Mouse (Mus musculus): Measurements from ENCODE around the gene Poldip3.

Gene Poldip3

DNA sequence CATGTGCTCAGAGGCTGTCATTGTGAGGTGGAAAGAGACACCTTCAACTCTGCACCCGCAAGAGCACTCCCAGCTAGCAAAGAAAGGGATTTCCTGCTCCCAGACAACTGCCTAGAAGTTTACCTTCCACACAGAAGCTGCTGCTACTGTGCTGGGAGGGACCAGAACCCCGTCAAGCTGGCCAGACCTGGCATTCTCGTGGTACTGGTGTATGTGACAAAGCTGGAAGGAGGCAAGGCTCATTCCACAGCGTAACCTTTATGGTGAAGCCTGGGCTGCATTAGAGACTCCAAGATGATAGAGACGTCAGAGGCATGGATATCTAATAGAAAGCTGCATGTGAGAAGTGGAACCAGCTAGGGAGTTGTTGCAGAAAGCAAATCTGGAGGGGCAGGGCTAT, 24.6 kb downstream of the Poldip3 start:
- no peak for DNase-seq

DNA sequence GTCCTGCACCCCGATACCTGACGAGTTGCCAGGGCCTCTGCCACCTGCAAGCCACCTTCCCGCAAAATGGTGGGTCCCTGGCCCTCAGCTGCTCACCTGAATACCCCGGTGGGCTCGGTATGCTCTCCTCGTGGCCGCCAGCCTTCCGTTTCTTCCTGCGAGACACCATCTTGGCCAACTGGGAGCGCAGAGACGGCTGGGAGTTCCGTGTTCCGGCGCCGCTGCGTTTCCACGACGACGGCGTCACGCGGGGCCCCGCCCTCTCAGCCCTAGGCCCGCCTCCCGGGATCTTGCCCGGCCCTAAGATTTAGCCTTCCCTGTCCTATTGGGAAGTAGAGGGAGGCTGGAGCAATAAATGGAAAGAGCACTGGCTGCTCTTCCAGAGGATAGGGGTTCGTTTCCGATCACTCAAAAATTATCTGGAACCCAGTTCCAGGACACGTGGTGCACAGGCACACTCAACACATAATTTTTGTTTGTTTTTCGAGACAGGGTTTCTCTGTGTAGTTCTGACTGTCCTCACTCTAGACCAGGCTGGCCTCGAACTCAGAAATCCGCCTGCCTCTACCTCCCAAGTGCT, 26.5 kb downstream of the Poldip3 start, which contains the start of gene Rrp7a:
TSS of gene Rrp7a (minus strand) at position 236 of the 580 bp plus-strand sequence.
- DNase-seq: peak; percentile 95

DNA sequence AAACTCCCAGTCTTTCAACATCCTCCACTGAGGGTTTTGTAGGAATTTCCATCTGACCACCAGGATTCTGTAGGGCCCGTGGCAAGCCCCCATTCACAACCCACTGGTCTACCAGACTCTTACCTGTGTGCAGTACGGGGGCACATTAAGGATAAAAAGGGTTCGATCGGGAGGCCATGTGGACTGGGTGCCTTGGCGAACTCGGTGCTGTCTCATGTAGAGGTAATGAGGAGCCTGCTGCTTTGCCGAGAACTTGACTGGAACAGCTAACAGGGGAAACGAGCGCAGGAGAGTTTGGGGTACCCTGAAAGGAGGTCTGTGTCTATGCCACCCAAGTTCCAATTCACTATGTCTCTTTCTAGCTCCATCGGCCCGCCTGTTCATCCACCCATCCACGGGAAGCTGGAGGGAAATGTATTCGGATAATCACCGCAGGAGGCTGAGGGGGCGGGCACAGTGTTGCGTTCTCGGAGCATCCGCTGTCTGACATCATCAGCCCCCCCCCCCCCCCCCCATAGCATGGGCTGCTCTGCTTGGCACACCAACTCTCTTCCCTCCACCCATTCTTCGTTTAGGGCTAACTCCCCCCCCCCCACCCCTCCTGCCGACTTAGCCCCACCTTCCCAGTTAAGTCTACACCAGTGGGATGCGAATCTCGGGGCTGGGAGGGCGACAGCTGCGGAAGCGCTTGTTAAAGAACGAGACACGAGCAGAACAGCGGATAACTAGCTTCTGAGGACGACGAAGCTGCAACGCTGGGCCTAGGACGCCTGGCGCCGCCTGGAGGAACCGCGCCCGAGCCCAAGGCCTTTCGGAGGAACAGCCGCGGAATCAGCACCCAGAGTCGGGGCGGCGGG, 27.2 kb downstream of the Poldip3 start:
- peak; percentile 56 to 66 for DNase-seq

- DNase-seq: peak; percentile 71 to 76
These were observed 30.8 kb downstream of the Poldip3 start for GRCm38 (mm10) chr15:83118360-83118759.

- no peak for DNase-seq
These were observed 34.1 kb downstream of the Poldip3 start for GRCm38 (mm10) chr15:83115071-83115470.

DNA sequence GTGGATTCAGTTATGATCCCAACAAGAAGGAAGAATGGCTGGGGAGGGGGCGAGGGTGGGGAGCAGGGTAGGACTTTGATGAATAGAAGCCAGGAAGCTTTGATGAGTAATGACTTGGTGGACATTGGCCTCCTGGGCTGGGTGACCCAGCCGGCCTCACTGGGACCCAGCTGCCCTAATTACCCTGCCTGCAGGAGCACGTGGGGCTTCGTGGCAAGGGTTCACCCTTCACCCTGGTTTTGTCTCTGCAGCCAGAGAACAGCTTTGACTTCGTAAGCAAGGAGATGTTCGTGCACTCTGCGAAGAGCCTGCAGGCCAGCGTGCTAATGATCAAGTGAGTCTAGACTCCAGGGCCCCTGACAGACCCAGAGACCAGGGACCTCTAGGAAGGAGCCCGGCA, 35.1 kb downstream of the Poldip3 start:
- DNase-seq: peak; percentile 28 to 71

GRCm38 (mm10) chr15:83112898-83113297, 36.3 kb downstream of the Poldip3 start:
- peak; percentile 83 to 86 for DNase-seq

GRCm38 (mm10) chr15:83111874-83112273, 37.3 kb downstream of the Poldip3 start:
- DNase-seq: no peak

GRCm38 (mm10) chr15:83111290-83111689, 37.9 kb downstream of the Poldip3 start:
- no peak for DNase-seq

- DNase-seq: no peak
These were observed 41.4 kb downstream of the Poldip3 start for GRCm38 (mm10) chr15:83107814-83108213.

DNA sequence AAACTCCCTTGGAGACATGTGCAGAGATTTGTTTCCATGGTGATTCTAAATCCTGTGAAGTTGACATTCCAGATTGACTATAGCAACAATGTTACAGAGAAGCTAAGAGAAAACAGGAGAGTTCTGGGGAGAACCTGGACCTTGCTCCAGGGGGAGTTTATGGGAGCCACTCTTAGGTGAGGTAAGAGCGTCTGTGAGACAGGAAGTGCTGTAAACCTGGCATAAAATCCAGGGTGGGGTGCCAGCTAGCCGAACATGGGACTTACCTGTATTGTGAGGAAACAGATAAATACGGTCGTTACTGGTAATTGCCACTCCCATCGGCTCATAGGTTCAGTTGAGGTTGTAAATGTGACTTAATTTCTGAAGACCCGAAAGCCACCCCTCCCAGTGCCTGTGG, 42.8 kb downstream of the Poldip3 start:
- DNase-seq: no peak

DNA sequence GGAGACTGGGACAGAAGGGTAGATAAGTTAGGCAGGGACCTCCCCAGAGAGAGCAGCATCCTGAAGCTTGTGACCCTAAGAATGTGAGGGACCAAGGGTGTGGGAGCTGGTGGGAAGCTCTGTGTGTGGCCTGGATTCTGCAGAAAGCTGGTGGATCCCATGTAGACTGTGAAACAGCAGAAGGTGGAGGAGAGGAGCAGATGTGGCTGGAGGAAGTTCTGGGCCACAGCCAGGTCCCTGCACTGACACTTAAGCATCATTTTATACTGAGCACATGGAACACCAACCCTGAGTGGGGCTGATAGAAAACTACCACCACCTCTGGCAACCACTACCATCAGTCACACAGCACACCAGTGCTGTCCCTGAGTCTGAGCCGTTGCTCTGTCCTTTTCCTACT, 46.1 kb downstream of the Poldip3 start:
- no peak for DNase-seq

- DNase-seq: no peak
These were observed 48.9 kb downstream of the Poldip3 start for GRCm38 (mm10) chr15:83100332-83100662.

DNA sequence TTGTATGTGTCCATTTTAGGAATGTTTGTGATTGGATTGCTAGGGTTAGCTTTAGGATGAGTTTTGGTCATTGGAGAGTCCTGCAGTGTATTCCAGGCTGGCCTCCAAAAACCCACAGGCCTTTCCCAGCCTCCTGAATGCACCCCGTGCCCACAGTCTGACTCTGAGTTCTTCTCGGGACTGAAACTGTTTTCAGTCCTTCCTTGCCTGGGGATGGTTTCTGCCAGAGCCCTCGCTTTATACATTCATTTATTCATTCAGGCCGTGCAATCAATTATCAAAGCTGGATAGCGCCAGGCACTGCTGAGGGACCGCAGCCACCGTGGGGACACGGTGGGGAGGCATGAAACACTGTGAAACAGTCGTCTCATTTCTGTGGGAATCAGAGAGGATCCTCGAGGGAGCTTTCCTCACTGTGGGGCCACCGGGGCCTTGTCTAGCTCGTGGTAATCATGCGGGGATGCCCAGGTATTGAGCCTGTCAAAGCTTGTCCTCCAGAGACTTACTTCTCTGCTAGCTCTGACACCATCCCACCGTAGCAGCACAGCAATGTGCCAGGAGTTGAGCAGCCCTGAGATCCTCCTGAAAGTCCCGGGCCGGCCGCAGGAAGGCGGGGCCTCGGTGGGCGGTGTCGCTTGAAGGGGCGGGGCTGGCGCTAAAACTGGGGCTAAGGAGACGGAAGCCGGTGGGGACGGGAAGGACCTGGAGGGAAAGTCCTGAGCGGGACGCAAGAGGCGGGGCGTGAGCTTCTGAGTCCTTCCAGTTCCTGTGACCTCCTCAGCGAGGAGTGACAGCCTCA, 49.5 kb downstream of the Poldip3 start:
- peak; percentile 96 to 98 for DNase-seq

GRCm38 (mm10) chr15:83095950-83096349, 53.2 kb downstream of the Poldip3 start:
- DNase-seq: peak in 1 of 2 experiments; percentile 30

DNA sequence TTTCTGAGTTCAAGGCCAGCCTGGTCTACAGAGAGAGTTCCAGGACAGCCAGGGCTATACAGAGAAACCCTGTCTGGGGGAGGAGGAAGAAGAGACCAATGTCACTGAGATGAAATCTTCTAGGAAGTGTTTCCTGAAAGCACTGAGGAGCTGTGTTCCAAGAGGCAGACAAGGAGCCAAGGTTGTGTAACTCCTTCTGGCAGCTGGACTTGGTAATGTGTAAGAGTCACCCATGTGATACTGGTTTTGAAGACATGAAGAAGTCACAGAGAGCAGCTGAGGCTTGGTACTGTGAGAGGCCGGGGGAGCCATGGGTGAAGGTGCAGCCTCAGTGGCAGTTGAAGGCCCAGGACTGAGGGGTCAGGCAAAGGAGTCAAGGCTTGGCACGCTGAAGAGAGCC, 55.5 kb downstream of the Poldip3 start:
- no peak for DNase-seq

DNA sequence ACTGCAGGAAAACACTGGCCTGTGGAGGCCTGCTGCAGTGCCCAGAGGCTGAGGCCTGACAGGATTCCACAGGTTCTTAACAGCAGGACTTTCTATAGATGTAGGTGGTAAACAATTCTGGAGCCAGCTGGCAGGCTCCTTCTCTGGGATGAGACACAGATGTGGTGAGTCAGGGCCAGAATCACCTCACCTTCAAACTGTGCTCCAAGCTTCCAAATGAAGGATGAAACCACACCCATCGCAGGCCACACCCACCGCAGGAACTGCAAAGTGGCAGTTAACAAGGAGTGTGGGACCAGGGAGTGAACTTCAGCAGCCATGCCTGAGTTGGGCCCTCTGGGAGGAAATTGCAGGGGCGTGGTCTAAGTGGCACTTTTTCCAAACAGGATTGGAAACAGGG, 58.3 kb downstream of the Poldip3 start:
- DNase-seq: no peak

GRCm38 (mm10) chr15:83089429-83089605, 59.9 kb downstream of the Poldip3 start, which contains the start of gene Serhl:
Gene Serhl (plus strand): TSS chr15:83089506.
- no peak for DNase-seq

DNA sequence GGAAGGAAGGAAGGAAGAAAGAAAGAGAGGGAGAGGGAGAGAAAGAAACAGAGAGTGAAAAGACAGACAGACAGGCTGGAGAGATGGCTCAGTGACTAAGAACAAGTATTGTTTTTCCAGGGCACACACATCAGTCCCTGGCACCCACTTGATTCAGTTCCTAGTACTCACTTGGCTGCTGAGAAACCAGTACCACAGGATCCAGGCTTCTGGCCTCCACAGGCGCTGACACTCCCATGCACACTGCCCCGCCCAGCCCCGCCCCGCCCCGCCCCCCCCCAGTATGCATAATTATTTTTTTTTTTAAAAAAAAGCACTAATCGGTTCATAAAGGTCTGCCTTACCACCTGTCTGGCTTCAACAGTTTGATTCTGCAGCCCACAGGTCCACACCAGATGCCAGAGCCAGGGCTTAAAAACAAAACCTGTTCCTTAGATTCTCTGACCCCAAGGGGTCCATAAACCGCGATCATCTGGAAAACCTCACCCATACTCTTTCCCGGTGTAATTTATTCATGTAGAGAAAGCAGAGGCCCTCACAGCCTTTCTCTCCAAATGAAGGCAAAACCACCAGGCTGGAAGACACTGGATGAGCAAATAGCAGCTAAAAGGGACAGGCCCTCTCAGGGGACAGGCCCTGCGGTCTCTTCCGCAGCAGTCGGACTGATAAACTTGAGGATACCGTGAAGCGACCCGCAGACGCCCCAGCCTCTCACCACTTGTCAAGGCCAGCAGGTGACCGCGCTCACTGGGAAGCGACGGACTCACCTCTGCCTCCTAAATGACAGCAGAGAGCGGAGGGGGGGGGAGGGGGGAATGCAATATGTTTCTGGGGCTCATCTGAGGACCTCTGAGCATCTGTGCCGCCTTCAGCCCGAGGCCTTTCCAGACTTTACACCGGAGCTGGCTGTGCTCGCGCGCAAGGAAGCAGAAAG, 60.4 kb downstream of the Poldip3 start:
- no peak for DNase-seq

- no peak for DNase-seq
These were observed 62.4 kb downstream of the Poldip3 start for GRCm38 (mm10) chr15:83086636-83087328.

DNA sequence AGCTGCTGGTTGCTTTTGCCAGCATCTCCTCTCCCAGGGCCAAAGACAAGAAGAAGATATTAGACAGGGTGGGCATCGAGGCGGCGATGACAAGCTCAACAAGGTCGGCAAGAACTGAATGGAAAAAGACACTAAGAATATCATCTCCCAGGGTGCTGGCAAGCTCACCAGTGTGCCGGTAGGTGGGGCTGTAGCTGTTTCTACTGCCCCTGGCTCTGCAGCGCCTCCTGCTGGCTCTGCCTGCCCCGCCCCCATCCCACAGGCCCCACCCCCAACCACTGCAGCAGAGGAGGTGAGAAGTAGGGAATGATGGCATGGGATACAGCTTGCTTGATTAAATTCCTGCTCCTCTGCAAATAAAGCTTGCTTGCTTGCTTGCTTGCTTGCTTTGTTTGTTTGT, 63.3 kb downstream of the Poldip3 start:
- peak; percentile 67 to 71 for DNase-seq

GRCm38 (mm10) chr15:83084022-83084640, 65.1 kb downstream of the Poldip3 start:
- DNase-seq: peak; percentile 66 to 73

Data from kidney, postnatal 25 days (tissue).